Comparison of ENCODE assay signal across 17 mouse cellular contexts in genomic region chr1:147446601-147447000, GRCm38 (mm10).
"Had no signal": no experiment of that assay in that cellular context is flagged by ENCODE, and none has a peak within 500 bp of the region (broad histone marks: within the 10 kb centered on the region; RNA-seq: fewer than 3 reads in every experiment).

No protein-coding gene starts in this region.

- H3K4me3 ChIP-seq: lung, embryonic 15.5 days; megakaryocyte, embryonic 14.5 days; midbrain, embryonic 13.5 days; midbrain, embryonic 15.5 days; neural tube, embryonic 12.5 days; stomach, embryonic 15.5 days had no signal

- H3K4me1 ChIP-seq: lung, embryonic 15.5 days; megakaryocyte, embryonic 14.5 days; midbrain, embryonic 13.5 days; midbrain, embryonic 15.5 days; neural tube, embryonic 12.5 days; stomach, embryonic 15.5 days had no signal

- DNase-seq: lung, adult 2 months; lung, postnatal 14 days; lung, postnatal 36 days; right cerebral cortex, postnatal 14 days; thymus, adult 2 months; thymus, postnatal 25 days; thymus, postnatal 4 days had no signal

- H3K27ac ChIP-seq: lung, embryonic 15.5 days; macrophage; midbrain, embryonic 13.5 days; midbrain, embryonic 15.5 days; neural tube, embryonic 12.5 days; stomach, embryonic 15.5 days; stomach, postnatal 0 days had no signal

- H3K9me3 ChIP-seq: lung, embryonic 15.5 days; megakaryocyte, embryonic 14.5 days; midbrain, embryonic 13.5 days; midbrain, embryonic 15.5 days; neural tube, embryonic 12.5 days; stomach, embryonic 15.5 days had no signal

- H3K36me3 ChIP-seq: lung, embryonic 15.5 days; midbrain, embryonic 13.5 days; midbrain, embryonic 15.5 days; neural tube, embryonic 12.5 days; stomach, embryonic 15.5 days had no signal

- H3K27me3 ChIP-seq: lung, embryonic 15.5 days; megakaryocyte, embryonic 14.5 days; midbrain, embryonic 13.5 days; midbrain, embryonic 15.5 days; neural tube, embryonic 12.5 days; stomach, embryonic 15.5 days had no signal

- H3K4me2 ChIP-seq: lung, embryonic 15.5 days; midbrain, embryonic 11.5 days; midbrain, embryonic 13.5 days; midbrain, embryonic 15.5 days; neural tube, embryonic 12.5 days; stomach, embryonic 15.5 days had no signal

- ATAC-seq: lung, postnatal 0 days; midbrain, embryonic 13.5 days; midbrain, embryonic 15.5 days had no signal

- H3K9ac ChIP-seq: lung, embryonic 15.5 days; midbrain, embryonic 13.5 days; midbrain, embryonic 15.5 days; neural tube, embryonic 12.5 days; stomach, embryonic 15.5 days had no signal
